In genomic region chr17:12437771-12438170, GRCm38 (mm10) we compare ENCODE assay signal across 33 mouse cellular contexts. TPM values are rescaled to one million over a fixed set of nuclear protein-coding genes. Genes with fewer than 3 reads are reported as not detected.
"Had no signal": no experiment of that assay in that cellular context is flagged by ENCODE, and none has a peak within 500 bp of the region (broad histone marks: within the 10 kb centered on the region; RNA-seq: fewer than 3 reads in every experiment).

No protein-coding gene starts in this region.

- ATAC-seq: hindbrain, embryonic 16.5 days; inflammation-experienced regulatory T-cells, adult 6 months; intestine, embryonic 15.5 days; liver, embryonic 12.5 days had no signal

- DNase-seq: gastrocnemius, postnatal 14 days; heart, adult 18-20 months; heart, postnatal 10 days; heart, postnatal 4 days; kidney, adult 11 months; kidney, adult 2 months; kidney, adult 9 months; kidney, postnatal 14 days; kidney, postnatal 36 days; layer of hippocampus, adult 9-11 months; layer of hippocampus, postnatal 36 days; left cerebral cortex, postnatal 4 days had no signal

- H3K4me3 ChIP-seq: heart, embryonic 10.5 days; heart, embryonic 12.5 days; hindbrain, embryonic 10.5 days; hindbrain, embryonic 12.5 days; intestine, embryonic 15.5 days; kidney, embryonic 15.5 days; limb, embryonic 13.5 days; limb, embryonic 15.5 days; liver, embryonic 12.5 days had no signal

- H3K27ac ChIP-seq: heart, embryonic 10.5 days; hindbrain, embryonic 10.5 days; hindbrain, embryonic 12.5 days; hindbrain, embryonic 14.5 days; intestine, embryonic 15.5 days; kidney, embryonic 15.5 days; kidney, postnatal 0 days; limb, embryonic 13.5 days; limb, embryonic 15.5 days; liver, embryonic 12.5 days; liver, embryonic 14.5 days had no signal

- H3K4me2 ChIP-seq: heart, embryonic 12.5 days; hindbrain, embryonic 12.5 days; hindbrain, embryonic 14.5 days; intestine, embryonic 15.5 days; kidney, embryonic 15.5 days; limb, embryonic 13.5 days; limb, embryonic 15.5 days; liver, embryonic 12.5 days had no signal

- H3K27me3 ChIP-seq: hindbrain, embryonic 12.5 days; intestine, embryonic 15.5 days; kidney, embryonic 15.5 days; limb, embryonic 13.5 days; limb, embryonic 15.5 days; liver, embryonic 12.5 days had no signal

- H3K9ac ChIP-seq: heart, embryonic 12.5 days; hindbrain, embryonic 12.5 days; hindbrain, embryonic 14.5 days; intestine, embryonic 15.5 days; kidney, embryonic 15.5 days; limb, embryonic 13.5 days; limb, embryonic 15.5 days; liver, embryonic 12.5 days; liver, embryonic 14.5 days had no signal

- H3K4me1 ChIP-seq: heart, embryonic 12.5 days; hindbrain, embryonic 10.5 days; hindbrain, embryonic 12.5 days; intestine, embryonic 15.5 days; kidney, embryonic 15.5 days; limb, embryonic 13.5 days; limb, embryonic 15.5 days; liver, embryonic 12.5 days had no signal

- H3K9me3 ChIP-seq: heart, embryonic 10.5 days; heart, embryonic 12.5 days; hindbrain, embryonic 10.5 days; hindbrain, embryonic 12.5 days; intestine, embryonic 15.5 days; kidney, embryonic 15.5 days; limb, embryonic 13.5 days; limb, embryonic 15.5 days; liver, embryonic 12.5 days had no signal

- H3K36me3 ChIP-seq: heart, embryonic 10.5 days; heart, embryonic 12.5 days; hindbrain, embryonic 10.5 days; hindbrain, embryonic 12.5 days; intestine, embryonic 15.5 days; kidney, embryonic 15.5 days; limb, embryonic 13.5 days; limb, embryonic 15.5 days; liver, embryonic 12.5 days had no signal

RNA-seq across cellular contexts. Expression of gene Plg, which starts 59.4 kb away (rescaled TPM):
- total RNA-seq: gastrocnemius, postnatal 14 days; granulocyte monocyte progenitor cell, adult 5-6 weeks; heart, adult 18-20 months; heart, adult 8-10 months; heart, postnatal 10 days; heart, postnatal 25 days; layer of hippocampus, adult 18-20 months; layer of hippocampus, postnatal 14 days; layer of hippocampus, postnatal 36 days; left cerebral cortex, postnatal 10 days had no signal
- polyA plus RNA-seq: heart, embryonic 14.5 days; hindbrain, embryonic 10.5 days; hindbrain, embryonic 12.5 days; hindbrain, embryonic 16.5 days; inflammation-experienced regulatory T-cells, adult 6 months had no signal
